Mouse (Mus musculus): ENCODE results near the gene Cyp2f2. TPM values are rescaled to one million over a fixed set of nuclear protein-coding genes. Genes with fewer than 3 reads are reported as not detected.

Cyp2f2 gene
- total RNA-seq, 4 experiments from 2014 or later = 0.23 to 0.69 (median 0.56) TPM; not detected in 1

DNA sequence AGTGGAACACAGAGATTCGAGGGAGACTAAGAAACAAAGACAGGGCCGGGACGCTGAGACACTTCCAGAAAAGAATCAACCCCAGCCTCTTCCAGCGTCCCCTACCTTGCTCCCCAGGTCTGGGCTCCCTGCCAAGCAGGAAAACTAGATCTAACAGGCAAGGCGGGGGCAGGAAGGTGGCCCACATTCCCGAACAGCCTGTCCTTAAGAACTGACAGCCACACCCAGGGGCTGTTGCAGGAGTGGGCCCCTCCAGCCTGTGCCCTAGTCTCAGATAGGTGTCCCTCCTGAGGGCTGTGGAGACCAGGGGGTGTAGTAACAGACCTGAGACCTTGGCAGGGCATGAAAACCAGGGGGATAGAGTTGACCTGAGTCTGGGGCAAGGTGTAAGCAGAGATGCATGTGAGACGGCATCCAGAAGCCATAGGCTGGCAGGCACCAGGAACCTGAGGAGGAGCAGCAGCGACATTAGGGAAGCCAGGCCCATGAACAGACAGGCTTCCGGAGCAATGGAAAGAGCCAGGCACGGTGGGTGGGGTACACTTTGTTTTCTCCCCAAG lies 33.6 kb downstream of the Cyp2f2 start, which contains the start of gene Cyp2t4:
Gene Cyp2t4, plus strand, starts transcription at position 510 of the 560 bp plus-strand sequence.
- DNase-seq (ENCODE audit: low spot score in 2 of 2) = no peak

DNA sequence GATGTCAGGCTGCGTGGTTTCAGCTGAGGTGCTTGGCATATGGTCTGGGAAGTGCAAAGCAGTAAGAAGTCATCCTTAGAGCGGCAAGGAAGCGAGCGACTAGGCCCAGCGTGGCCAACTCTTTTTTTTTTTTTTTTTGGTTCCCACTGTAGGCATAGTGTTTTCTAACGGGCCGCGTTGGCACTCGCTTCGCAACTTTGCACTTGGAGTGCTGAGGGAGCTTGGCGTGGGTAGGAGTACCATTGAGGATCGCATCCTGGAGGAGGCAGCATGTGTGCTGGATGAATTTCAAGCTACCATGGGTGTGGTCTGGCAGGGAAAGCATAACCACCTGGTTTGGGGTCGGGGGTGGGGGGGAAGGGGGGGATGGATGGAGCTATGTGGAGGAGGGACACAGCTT lies 36.3 kb downstream of the Cyp2f2 start:
- DNase-seq (ENCODE audit: low spot score in 2 of 2) = no peak

DNA sequence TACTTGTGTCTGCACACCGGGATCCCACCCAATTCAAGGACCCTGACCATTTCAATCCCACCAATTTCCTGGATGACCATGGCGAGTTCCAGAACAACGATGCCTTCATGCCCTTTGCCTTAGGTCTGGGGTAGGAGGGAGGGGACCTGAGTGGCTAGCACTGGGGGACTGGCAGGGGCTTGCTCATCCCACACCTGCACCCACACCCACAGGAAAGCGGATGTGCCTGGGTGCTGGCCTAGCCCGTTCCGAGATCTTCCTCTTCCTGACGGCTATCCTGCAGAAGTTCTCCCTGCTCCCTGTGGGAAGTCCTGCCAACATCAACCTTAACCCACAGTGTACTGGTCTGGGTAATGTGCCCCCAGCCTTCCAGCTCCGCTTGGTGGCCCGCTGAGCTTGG lies 38.5 kb downstream of the Cyp2f2 start:
- no peak for DNase-seq (ENCODE audit: low spot score in 2 of 2)

DNA sequence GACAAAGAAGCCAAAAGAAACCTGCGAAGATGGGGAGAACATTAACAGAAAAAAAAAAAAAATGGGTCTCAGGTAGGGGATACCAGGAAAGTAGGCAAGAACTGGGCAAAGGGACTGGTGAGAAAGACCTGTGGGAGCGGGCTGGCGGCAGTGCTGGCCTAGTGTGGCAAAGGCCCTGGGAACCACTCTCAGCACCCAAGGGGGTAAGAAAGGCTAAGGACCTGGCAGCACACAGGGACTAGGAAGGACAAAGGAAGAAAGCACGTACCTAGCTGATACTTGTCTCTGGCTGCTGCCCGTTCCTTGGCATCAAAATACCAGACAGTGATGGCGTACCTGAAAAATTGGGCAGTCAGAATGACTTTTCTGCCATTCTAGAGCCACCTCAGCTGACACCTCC lies 39.5 kb downstream of the Cyp2f2 start:
- DNase-seq (ENCODE audit: low spot score in 2 of 2) = no peak

DNA sequence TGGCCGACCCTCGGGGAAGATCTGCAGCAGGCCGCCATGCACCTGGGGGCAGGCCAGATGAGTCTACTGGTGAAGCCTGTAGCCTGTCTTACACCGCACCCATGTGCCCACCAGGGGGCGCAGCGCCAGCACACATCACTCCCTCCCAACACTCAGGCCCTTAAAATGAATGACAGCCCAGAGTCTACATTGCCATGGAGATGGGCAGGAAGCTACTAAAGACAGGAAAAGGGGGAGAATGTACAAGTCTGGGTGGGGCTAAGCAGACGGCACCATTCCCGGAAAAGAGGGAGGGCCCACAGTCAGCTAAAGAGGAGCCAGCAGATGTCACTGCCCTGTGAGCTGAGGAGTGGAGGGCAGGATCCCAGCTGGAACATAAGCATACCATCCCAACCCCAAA lies 40.2 kb downstream of the Cyp2f2 start:
- DNase-seq (ENCODE audit: low spot score in 2 of 2) = peak; percentile 87 to 90

DNA sequence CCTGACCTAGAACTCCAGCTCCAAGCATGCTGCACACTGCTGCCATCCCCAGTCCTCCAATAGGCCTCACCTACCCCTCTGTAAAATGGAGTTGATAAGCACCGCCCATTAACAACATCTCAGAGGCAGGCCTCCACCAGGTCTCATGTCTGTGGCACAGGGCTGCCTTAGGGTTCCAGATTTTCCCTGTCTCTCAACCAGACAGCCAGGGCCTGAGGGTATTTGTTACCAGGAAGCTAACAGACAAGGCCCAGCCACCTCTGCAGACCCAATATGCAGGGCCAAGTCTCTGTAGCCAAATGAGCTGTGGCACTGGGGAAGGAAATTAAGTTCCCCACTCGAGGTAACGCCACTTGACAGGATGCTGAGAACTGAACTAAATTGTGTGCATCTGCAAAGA lies 41.2 kb downstream of the Cyp2f2 start:
- DNase-seq (ENCODE audit: low spot score in 2 of 2) = no peak

DNA sequence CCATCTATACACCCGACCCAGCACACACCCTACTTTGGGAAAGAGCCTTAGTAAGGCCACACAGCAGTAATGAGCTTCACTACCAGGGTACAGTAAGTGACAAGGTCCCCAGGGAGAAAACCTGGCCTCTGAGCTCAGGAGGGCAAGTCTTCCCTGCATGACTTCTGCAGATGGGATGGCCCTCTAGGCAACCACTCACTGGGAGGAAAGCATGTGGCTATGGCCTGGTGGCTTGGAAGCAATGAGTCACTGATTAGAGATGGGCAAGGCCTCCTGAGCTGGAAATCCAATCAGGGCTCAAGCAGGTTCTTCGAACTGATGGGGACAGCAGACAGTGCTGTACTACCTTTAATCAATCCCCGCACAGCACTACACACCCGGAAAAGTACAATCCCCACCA lies 42.0 kb downstream of the Cyp2f2 start:
- no peak for DNase-seq (ENCODE audit: low spot score in 2 of 2)

DNA sequence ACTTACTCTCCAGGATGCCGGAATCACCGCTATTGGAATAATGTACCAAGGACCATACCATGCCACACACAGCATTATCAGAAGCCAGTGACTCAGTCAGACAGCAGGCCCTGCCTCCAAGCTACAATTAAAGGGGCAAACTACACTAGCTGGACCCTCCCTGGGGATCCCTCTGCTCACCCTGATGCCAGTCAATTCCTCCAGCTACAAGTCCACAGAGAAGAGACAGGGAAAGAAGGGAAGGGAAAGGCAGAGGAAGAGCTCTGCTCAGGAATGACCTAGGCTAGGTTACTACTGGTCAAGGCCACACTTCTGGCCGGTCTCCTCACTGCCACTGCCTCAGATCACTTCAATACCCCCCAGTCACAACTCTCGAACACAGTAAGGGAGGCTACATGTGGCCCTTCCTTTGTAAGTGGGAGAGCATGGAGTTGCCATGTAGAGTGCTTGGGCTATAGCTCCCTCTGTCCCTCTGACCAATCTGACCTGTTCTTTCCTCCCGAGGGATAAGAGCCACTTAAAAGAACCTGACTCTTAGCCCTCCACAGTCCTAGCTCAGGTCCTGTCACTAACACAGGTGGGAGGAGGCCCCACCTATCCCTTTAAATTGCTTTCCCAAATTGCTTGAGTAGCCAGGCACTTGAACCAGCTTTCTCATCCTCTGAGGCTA lies 43.2 kb downstream of the Cyp2f2 start:
- no peak for DNase-seq (ENCODE audit: low spot score in 2 of 2)

DNA sequence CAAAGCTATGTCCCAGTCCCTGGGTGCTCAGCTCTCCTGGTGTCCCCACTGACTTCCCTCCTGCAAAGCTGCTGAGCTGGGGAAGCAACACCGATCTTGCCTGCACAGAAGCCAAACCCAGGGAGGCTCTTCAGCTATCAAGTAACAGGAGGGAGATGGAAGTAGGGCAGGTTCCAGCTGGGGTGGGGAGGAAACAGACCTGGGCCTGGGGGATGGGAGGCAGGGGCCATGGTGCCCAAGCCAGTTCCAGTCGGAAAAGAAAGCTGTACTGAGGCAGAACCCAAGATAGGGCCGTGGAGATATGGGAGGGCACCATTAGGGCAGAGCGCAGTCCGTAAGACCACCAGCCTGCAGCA lies 43.7 kb downstream of the Cyp2f2 start:
- no peak for DNase-seq (ENCODE audit: low spot score in 2 of 2)

DNA sequence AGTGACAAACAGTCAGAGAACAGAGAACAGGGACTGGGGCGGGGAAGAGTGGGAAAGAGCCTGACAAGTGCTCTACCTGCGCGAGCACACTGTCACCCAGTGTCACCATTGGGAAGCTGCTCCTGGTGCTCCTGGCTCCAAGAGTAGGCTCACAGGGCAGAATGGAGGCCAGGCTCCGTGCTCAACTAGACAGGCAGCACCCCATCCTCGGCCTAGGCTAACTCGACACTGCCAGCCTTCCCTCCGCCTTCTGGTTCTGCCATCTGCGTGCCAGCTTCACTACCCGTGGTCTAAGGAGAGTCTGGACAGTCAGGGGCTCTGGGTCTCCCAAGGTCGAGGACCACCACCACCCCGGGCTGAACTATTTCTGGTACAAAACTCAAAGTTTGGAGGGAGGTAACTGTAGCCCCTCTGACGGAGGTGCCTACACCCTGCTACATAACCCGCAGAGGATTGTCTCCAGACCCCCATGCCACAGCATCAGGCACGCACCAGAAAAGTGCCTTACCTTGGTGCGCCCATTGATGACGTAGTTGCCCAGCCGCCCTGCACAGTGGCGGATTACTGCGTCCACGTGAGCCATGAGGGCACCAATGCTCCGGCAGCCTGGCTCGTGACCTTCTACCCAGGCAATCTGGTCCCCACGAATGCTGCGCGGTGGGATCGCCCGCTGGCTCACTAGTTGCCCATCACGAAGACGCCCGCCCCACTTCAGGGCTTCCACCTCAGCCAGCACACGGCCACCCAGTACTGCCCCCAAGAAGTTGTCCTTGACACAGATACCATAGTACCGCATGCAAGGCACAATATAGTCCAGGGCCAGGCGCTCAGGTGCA lies 44.6 kb downstream of the Cyp2f2 start:
- DNase-seq (ENCODE audit: low spot score in 2 of 2) = no peak

DNA sequence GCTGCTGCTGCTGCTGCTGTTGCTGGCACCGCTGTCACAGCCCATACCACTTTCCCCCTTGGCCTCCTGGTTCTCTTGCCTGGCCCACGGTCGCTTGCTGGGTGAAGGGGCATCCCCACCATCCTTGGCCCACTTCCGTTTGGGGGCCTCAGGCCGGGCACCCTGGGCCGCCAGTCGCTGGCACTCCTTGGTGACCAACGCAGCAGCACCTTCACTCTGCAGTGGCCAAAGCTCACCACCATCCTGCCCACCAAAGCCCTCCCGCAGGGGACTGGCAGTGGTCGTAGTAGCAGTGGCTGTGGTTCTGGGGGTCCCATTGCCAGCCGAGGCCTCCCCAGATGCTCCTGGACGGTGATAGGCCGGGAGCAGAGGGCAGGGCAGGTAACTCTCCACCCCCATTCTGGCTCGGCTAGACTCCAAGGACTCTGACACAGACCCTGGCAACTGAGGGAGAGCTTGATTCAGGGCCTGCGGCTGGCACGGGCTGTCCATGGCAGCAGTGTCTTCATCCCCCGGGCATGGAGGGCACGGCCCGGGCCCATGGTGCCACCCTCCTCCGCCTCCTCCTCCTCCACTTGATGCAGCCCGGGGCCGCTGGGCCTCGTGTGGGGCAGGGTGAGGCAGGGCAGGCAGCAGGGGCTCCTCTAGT lies 45.4 kb downstream of the Cyp2f2 start:
- no peak for DNase-seq (ENCODE audit: low spot score in 2 of 2)

DNA sequence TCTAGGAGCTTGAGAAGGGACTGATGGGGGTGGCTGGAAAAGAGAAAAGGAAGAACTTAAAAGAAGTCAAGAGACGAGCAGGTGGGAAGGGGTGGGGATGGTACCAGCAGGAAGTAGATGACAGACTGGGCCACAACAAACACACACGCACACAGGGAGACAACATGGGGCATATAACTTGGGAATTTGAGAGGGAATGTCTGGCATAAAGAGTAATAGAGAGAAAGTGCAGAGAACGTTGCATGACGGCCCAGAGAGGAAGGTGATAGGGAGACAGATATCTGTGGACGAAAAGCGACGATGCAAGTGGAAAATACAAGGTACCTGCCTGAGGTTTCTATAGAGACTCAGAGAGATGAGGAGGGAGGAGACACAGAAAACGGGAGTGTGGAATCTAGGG lies 46.0 kb downstream of the Cyp2f2 start:
- DNase-seq (ENCODE audit: low spot score in 2 of 2) = no peak

DNA sequence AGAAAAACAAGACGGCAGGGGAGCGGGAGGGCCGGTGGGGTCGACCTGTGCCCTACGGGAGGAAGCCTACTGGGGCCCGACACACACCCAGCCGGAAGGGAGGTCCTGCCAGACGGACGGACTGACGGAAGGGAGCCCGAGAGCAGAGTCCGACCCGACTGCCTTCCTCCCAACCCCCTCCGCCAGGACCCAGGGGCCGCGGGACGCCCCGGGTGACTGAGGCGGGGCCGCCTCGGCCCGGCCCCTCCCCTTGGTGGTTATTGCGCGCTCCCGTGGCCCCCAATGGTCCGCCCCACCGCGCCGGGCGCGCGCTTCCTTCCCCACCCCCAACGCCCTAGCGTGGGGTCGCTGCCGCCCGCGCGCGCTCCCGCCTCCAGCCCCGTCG lies 46.5 kb downstream of the Cyp2f2 start:
- DNase-seq (ENCODE audit: low spot score in 2 of 2) = peak in 1 of 2 experiments; percentile 65

DNA sequence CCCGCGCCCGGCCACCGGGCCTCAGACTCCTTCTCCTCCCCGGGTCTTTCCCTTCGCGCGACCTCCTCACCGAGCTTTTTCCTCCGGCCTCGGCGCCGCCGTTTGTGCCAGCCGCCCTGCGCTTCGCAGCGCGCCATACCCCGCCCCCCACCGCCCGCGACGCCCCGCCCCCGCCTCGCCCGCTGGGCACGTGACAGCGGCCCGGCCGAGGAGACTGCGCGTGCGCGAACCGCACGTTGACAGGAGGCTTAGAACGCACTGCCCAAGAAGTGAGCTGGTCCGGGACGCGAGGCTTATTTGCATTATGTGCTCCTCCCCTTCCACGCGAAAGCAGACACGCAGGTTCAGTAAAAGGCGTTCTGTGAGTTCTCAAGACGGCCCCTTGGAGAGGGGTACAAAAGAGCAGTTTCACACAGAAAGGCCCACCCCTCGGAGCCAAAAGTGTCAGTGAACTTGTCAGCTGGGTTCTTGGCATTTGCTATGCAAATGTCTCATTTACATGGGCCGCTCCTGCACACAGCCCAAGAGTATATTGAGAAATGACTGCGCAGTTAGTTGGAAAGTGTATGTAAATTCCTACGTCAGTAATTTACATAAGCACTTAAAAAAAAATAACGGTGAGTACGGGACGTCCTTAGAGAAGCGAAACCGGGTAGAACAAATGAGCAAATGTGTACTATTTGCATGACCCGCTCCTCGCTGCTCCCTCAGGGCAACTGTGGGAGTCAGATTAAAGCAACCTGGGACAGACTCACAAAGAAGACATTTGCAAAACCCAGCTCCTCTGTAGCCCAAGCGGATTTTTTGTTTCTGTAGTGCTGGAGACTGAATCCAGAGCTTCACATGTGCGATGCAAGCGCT lies 47.1 kb downstream of the Cyp2f2 start, which contains the start of gene Egln2:
Gene Egln2, minus strand, starts transcription at position 189 of the 861 bp plus-strand sequence.
- peak; percentile 94 to 96 for DNase-seq (ENCODE audit: low spot score in 2 of 2)

DNA sequence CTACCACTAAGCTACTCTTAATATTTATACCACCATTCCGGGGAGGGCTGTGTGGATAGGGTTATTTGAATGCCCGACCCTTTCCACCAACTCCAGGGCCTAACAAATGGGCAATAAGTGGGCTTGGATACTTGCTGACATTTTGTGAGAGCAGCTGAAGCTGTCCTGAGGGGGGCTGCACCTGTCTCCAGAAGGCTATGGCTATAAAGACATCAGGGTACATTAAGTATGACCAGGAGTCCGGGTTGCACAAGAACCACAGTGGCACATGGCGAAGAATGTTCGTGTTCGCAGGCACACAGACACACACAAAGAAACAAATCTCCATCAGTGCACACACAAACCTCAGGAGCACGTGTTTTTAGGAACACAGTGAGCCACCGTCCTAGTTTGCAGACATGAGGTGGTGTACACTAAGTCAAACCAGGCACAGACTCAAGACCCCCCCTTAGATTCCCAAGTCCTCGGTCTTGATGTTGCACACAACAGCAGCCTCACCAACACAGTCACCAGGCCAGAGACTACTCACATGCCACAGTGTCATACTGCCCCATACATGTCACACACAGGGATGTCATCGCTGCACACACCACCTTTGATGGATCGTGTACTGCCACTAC lies 47.9 kb downstream of the Cyp2f2 start:
- DNase-seq (ENCODE audit: low spot score in 2 of 2) = no peak

DNA sequence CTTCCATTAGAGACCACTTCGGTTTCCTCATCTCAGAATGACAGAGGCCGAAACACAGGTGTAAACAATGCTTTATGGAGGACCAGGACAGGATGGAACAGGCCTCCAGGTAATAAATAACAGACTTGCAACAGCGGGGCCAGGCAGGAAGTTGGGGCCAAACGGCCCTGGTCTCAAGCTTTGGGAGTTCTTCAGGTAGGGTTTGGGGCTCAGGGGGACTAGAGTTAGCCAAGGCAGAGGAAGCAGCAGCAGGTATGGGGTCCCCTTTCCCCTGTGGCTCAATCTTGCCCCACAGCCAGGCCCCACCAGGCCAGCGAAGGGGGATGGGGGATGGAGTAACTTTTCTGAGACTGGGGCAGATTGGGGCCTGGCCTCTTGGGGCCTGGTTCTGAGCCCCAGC lies 48.7 kb downstream of the Cyp2f2 start:
- DNase-seq (ENCODE audit: low spot score in 2 of 2) = no peak

DNA sequence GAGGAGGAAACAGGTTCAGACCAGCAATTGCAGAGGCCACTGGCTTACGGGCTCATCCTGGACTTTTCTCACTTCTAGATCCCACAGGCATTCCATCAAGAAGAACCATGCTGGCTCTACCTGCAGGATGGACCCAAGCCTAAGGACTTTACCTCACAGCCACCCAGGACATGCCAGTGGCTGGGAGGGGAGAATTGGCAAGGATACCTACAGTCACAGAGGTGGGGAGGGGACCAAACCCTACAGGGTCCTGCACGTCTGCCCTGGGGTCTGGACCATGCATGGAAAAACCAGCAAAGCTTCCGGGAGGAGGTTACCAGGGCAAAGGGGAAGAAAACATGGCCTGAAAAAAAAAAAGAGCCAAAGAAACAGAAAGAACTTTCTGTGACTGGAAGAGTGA lies 51.3 kb downstream of the Cyp2f2 start:
- DNase-seq (ENCODE audit: low spot score in 2 of 2) = no peak

DNA sequence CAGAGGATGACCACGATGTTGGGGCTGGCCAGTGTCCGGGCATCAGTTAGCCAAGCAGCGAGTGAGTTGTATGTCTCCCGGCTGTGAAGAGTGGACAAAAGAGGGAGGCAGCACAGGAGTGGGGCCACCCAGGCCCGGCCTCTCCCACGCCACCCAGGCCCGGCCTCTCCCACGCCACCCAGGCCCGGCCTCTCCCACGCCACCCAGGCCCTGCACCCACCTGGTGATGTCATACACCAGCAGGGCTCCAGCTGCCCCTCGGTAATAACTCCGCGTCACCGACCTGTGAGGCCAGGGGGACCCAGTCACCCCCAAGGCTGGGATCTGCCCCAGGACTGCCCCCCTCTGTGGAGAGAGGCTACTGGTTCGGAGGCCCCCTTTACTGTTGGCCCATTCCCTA lies 54.8 kb downstream of the Cyp2f2 start:
- DNase-seq (ENCODE audit: low spot score in 2 of 2) = no peak

DNA sequence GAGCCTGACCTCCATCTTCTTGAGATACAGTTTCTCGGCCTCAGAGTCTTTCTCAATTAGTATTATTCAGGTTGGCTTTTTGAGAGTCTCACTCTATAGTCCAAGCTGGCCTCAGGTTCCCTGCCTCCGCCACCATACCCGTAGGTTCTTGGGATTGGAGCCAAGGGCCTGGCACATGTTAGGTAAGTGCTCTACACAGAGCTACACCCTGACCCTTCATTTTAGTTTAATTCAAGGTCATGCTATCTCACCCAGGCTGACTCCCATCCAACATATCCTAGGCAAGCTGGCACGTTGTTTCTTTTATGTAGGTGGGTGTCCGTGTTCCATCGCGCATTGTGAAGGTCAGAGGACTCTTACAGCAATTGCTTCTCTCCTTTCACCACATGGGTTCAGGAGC lies 55.2 kb downstream of the Cyp2f2 start:
- DNase-seq (ENCODE audit: low spot score in 2 of 2) = no peak

DNA sequence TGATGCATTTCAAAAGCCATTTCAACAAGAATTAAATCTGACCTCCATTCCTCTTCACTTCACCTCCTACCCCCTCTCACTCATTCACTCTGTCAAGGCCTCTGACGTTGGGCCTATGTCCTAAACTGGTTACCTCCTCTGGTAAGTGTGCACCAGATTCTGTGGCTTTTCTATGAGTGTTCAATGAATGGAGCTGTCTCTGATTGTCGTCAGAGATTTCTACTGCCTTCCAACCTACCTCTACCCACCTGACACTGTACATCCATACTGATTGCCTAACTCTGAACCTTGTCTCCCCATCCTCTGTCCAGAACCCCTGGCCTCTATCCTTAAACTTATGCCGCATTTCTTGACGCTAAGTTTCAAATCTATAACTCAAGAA lies 58.2 kb downstream of the Cyp2f2 start:
- DNase-seq (ENCODE audit: low spot score in 2 of 2) = no peak

Data from layer of hippocampus, adult 8-10 months (tissue).